Mouse (Mus musculus): ENCODE measurements around the gene Iqschfp. TPM values are rescaled to one million over a fixed set of nuclear protein-coding genes. Genes with fewer than 3 reads are reported as not detected.
A peak's percentile ranks its signal among the peaks of the same experiment; 100 is the strongest.

Gene Iqschfp
- polyA plus RNA-seq, 1 experiment from 2014 or later: 0.45 TPM

DNA sequence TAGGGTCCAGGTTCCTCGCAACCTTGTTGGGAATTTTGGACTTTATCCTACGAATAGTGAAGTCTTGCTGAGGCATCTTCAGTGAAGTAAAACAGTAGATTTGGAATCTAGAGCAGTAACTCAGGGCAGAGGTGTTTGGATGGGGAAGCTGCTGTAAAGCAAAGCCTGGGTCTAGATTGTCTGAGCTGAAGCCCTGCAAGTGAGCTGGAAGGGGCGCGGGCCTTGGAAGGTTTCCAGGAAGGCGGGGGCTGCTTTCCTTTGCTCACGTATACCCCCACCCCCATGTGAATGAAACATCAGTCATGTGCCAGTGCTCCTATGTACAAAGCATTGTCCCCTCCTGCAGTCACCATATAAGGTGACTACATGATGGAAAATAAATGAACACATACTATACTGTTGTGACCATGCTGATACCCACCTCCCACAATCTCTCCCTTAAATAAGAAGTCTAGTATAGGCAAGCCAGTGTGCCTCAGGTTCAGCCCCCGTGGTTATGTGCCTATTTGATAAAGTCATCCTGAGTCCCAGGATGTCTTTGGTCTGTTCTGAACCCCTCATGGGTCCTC, 643.2 kb downstream of the Iqschfp start:
- H3K27me3 ChIP-seq: no peaks in the 10 kb centered on the region
- no peak for ATAC-seq (ENCODE audit: low FRiP score)
- no peaks in the 10 kb centered on the region for H3K36me3 ChIP-seq
- no peak overlapping the region for H3K27ac ChIP-seq
- peaks cover 6% of the 10 kb centered on the region; the same call in 1 of the 2 replicates for H3K4me1 ChIP-seq
- peaks cover 11% of the 10 kb centered on the region for H3K9me3 ChIP-seq (replicated peaks)
- H3K9ac ChIP-seq: no peak overlapping the region
- WGBS: 78% methylated on average over 7 of the region's 7 CpGs
- H3K4me2 ChIP-seq (replicated peaks): no peak overlapping the region
- H3K4me3 ChIP-seq: no peak overlapping the region

DNA sequence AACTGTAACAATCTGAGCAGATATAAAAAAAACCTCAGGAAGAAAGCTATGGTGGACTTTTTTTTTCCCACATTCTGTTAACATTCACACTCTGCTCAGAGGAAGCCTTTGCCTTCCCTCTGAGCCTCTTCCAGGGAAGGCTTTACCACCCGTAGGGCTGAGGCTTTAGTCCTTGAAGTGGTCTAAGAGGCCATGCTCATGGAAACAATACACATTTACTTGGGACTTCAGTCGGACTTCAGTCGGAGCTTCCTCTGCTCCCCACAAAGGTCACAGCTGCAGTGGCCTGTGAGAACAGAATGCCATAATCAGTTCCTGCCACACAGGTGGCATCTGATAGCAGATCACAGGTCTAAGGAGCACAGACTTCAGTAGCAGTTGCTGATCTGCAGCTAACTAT, 644.0 kb downstream of the Iqschfp start:
- no peak for ATAC-seq (ENCODE audit: low FRiP score)
- no peak overlapping the region for H3K27ac ChIP-seq
- 55% methylated on average over 3 of the region's 3 CpGs for WGBS

GRCm38 (mm10) chr3:68541688-68542087, 649.7 kb downstream of the Iqschfp start:
- H3K36me3 ChIP-seq: no peaks in the 10 kb centered on the region
- no peak overlapping the region for H3K4me2 ChIP-seq (replicated peaks)
- peaks cover 6% of the 10 kb centered on the region for H3K9me3 ChIP-seq (replicated peaks)
- 88% methylated on average over 8 of the region's 8 CpGs for WGBS
- H3K27me3 ChIP-seq: no peaks in the 10 kb centered on the region
- no peak overlapping the region for H3K9ac ChIP-seq
- no peak overlapping the region for H3K4me3 ChIP-seq
- peaks cover 17% of the 10 kb centered on the region for H3K4me1 ChIP-seq
- H3K27ac ChIP-seq: no peak overlapping the region
- no peak for ATAC-seq (ENCODE audit: low FRiP score)

More for the DNA sequence above, 644.0 kb downstream of the Iqschfp start:
- H3K9ac ChIP-seq: no peak overlapping the region
- H3K9me3 ChIP-seq (replicated peaks): peaks cover 11% of the 10 kb centered on the region
- no peak overlapping the region for H3K4me3 ChIP-seq
- H3K4me1 ChIP-seq: peaks cover 6% of the 10 kb centered on the region; the same call in 1 of the 2 replicates
- H3K36me3 ChIP-seq: no peaks in the 10 kb centered on the region
- no peak overlapping the region for H3K4me2 ChIP-seq (replicated peaks)
- H3K27me3 ChIP-seq: no peaks in the 10 kb centered on the region

GRCm38 (mm10) chr3:68542944-68543501, 651.0 kb downstream of the Iqschfp start:
- peak overlapping the region; percentile 20 for H3K4me3 ChIP-seq
- no peak overlapping the region; the same call in 1 of the 2 replicates for H3K9ac ChIP-seq

DNA sequence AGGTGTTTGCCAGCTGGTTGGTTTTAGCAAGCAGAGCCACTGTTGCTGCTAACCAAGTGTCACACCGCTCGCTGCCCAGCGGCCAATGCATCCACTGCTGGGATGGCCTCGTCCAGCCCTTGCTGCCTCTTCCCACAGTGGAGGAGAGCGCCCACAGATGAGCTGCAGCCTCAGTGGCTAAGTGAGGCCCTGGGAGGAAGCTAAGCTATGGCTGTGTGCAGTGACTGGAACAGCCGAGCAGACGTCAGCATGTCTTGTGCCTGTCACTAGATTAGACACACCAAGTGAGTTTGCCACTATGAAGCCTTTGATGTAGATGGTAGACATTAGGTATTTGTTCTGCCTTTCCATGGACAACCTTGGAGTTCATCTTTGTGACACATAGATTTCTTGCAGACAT, 652.8 kb downstream of the Iqschfp start:
- ATAC-seq (ENCODE audit: low FRiP score): peak; percentile 53; the same call in 1 of the 2 replicates
- H3K4me2 ChIP-seq (replicated peaks): no peak overlapping the region
- H3K4me3 ChIP-seq: no peak overlapping the region
- H3K36me3 ChIP-seq: no peaks in the 10 kb centered on the region
- no peaks in the 10 kb centered on the region for H3K9me3 ChIP-seq (replicated peaks)
- peaks cover 17% of the 10 kb centered on the region for H3K4me1 ChIP-seq
- H3K9ac ChIP-seq: no peak overlapping the region
- H3K27ac ChIP-seq: peak overlapping the region; percentile 23; the same call in 1 of the 2 replicates
- 62% methylated on average over 7 of the region's 7 CpGs for WGBS
- no peaks in the 10 kb centered on the region for H3K27me3 ChIP-seq

More at GRCm38 (mm10) chr3:68542944-68543501, 651.0 kb downstream of the Iqschfp start:
- Histone ChIP-seq H3K4me2 (replicated peaks) (peak overlapping the region; percentile 52), H3K4me1 (peaks cover 17% of the 10 kb centered on the region), H3K27ac (no peak overlapping the region), H3K9me3 (replicated peaks) (no peaks in the 10 kb centered on the region), H3K27me3 (no peaks in the 10 kb centered on the region), H3K36me3 (no peaks in the 10 kb centered on the region)
- ATAC-seq (ENCODE audit: low FRiP score): peak; percentile 86
- 3% methylated on average over 7 of the region's 7 CpGs for whole genome bisulfite sequencing

DNA sequence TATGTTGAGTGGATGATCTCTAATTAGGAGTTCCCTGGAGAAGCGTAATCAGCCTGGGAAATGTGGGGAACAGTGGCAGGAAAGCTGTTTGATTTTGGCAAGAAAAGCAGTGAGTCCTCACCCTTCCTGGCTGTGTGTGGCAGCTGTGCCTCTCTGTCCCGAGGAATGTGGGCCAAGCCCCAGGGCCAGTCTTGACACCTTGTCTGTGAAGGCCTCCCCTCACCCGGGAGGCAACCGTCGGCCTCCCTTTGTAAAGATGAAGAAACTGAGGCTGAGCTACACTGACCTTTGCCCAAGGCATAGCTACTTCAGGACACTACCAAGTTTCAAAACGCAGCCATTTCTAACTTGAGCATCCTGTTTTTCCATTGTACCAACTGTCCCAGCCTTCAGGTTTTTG, 653.9 kb downstream of the Iqschfp start:
- WGBS: 55% methylated on average over 6 of the region's 6 CpGs
- H3K4me2 ChIP-seq (replicated peaks): no peak overlapping the region
- H3K27me3 ChIP-seq: no peaks in the 10 kb centered on the region
- H3K27ac ChIP-seq: no peak overlapping the region
- H3K4me1 ChIP-seq: peaks cover 17% of the 10 kb centered on the region
- no peaks in the 10 kb centered on the region for H3K36me3 ChIP-seq
- no peak overlapping the region for H3K4me3 ChIP-seq
- no peak for ATAC-seq (ENCODE audit: low FRiP score)
- no peaks in the 10 kb centered on the region for H3K9me3 ChIP-seq (replicated peaks)
- H3K9ac ChIP-seq: no peak overlapping the region

DNA sequence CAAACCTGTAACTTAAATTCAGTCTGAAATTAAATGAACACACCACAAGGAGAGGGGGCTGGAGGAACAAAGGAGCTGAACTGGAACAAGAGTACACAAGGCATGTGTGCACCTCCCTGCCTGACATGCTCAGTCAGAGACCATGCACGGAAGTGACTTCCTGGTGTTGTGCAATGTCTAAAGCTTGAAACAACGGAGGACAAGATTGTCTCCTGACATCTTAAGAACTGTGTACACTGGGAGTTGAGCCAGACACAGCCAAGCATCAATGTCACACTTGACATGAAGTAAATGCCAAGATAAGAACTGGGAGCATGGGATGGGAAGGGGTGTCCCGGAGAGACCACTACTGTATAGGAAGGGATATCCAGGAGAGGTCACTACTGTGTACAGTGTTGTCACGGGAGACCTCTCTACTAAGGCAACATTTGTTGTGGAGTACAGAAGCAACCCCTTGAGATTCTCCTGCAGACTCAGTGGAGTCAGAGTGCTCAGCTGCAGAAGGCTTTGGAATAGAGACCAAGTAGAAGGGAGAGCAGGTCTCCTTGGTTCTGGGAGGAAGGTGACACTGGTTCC, 663.1 kb downstream of the Iqschfp start:
- 77% methylated on average over 4 of the region's 4 CpGs for WGBS
- Histone ChIP-seq H3K4me2 (replicated peaks) (no peak overlapping the region), H3K36me3 (no peaks in the 10 kb centered on the region), H3K4me1 (no peaks in the 10 kb centered on the region), H3K9ac (no peak overlapping the region), H3K4me3 (no peak overlapping the region), H3K27ac (no peak overlapping the region), H3K9me3 (replicated peaks) (no peaks in the 10 kb centered on the region), H3K27me3 (no peaks in the 10 kb centered on the region)
- no peak for ATAC-seq (ENCODE audit: low FRiP score)

GRCm38 (mm10) chr3:68556891-68557290, 664.9 kb downstream of the Iqschfp start:
- Histone ChIP-seq H3K9ac (no peak overlapping the region), H3K4me1 (no peaks in the 10 kb centered on the region), H3K4me3 (no peak overlapping the region), H3K4me2 (replicated peaks) (no peak overlapping the region), H3K27me3 (no peaks in the 10 kb centered on the region), H3K9me3 (replicated peaks) (no peaks in the 10 kb centered on the region), H3K27ac (no peak overlapping the region), H3K36me3 (no peaks in the 10 kb centered on the region)
- 93% methylated on average over 9 of the region's 9 CpGs for WGBS
- ATAC-seq (ENCODE audit: low FRiP score): no peak

- 81% methylated on average over 6 of the region's 6 CpGs for WGBS
Measured at GRCm38 (mm10) chr3:68558744-68559143, 666.7 kb downstream of the Iqschfp start.

GRCm38 (mm10) chr3:68560057-68560456, 668.0 kb downstream of the Iqschfp start:
- Histone ChIP-seq H3K4me3 (no peak overlapping the region), H3K9ac (no peak overlapping the region), H3K4me2 (replicated peaks) (no peak overlapping the region), H3K9me3 (replicated peaks) (no peaks in the 10 kb centered on the region), H3K36me3 (no peaks in the 10 kb centered on the region), H3K4me1 (peaks cover 3% of the 10 kb centered on the region; the same call in 1 of the 2 replicates), H3K27me3 (no peaks in the 10 kb centered on the region), H3K27ac (no peak overlapping the region)
- no peak for ATAC-seq (ENCODE audit: low FRiP score)
- WGBS: 88% methylated on average over 5 of the region's 5 CpGs

More at GRCm38 (mm10) chr3:68558744-68559143, 666.7 kb downstream of the Iqschfp start:
- H3K4me3 ChIP-seq: no peak overlapping the region
- H3K9me3 ChIP-seq (replicated peaks): no peaks in the 10 kb centered on the region
- H3K9ac ChIP-seq: no peak overlapping the region
- no peaks in the 10 kb centered on the region for H3K27me3 ChIP-seq
- no peaks in the 10 kb centered on the region for H3K4me1 ChIP-seq
- no peaks in the 10 kb centered on the region for H3K36me3 ChIP-seq
- no peak for ATAC-seq (ENCODE audit: low FRiP score)
- H3K27ac ChIP-seq: no peak overlapping the region
- H3K4me2 ChIP-seq (replicated peaks): no peak overlapping the region

DNA sequence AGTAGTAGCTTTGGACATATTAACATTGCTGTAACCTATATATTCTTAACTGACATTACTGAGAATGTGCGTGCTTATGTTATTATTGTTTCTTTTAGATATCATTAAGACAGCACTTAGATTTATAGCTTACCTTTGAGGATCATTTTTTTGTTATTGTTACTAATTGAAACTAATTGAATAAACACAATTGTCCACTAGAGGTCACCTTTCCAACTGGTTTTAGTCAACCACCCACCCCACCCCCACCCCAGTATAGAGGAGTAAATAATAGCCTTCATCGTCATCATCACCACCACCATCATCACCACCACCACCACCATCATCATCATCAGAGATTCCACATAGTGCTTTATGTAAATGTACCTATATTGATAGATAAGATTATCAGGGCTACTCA, 670.8 kb downstream of the Iqschfp start:
- H3K4me1 ChIP-seq: peaks cover 10% of the 10 kb centered on the region; the same call in 1 of the 2 replicates
- H3K27ac ChIP-seq: no peak overlapping the region
- no peak overlapping the region for H3K4me2 ChIP-seq (replicated peaks)
- H3K4me3 ChIP-seq: no peak overlapping the region
- H3K27me3 ChIP-seq: no peaks in the 10 kb centered on the region
- no peak overlapping the region for H3K9ac ChIP-seq
- 73% methylated on average over 2 of the region's 2 CpGs for WGBS
- no peaks in the 10 kb centered on the region for H3K36me3 ChIP-seq
- H3K9me3 ChIP-seq (replicated peaks): no peaks in the 10 kb centered on the region
- no peak for ATAC-seq (ENCODE audit: low FRiP score)

DNA sequence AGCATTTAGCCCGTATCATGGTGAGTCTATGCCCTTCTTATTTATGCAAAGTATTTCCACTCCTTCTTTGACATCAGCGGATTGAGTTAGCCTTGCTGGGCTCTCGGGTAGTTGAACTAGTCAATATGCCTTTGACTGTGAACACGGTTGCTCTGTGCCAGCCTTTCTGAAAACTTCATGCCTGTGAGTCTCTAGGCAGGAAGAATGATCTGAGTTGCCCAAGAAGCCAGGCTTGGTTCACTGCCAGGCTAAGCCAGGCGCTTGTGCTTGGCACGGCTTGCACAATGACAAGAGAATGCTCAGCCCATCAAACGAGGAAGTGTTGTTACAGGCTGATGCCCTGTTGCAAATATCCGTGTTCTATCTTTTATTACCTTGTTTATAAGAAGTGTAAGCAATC, 671.9 kb downstream of the Iqschfp start:
- WGBS: 82% methylated on average over 8 of the region's 8 CpGs
- no peak overlapping the region for H3K4me2 ChIP-seq (replicated peaks)
- H3K9me3 ChIP-seq (replicated peaks): no peaks in the 10 kb centered on the region
- no peak overlapping the region for H3K27ac ChIP-seq
- peaks cover 12% of the 10 kb centered on the region; the same call in 1 of the 2 replicates for H3K4me1 ChIP-seq
- H3K4me3 ChIP-seq: no peak overlapping the region
- no peaks in the 10 kb centered on the region for H3K27me3 ChIP-seq
- no peaks in the 10 kb centered on the region for H3K36me3 ChIP-seq
- ATAC-seq (ENCODE audit: low FRiP score): peak; percentile 41; the same call in 1 of the 2 replicates
- H3K9ac ChIP-seq: no peak overlapping the region

Data from hindbrain, embryonic 12.5 days (tissue).